26 mouse cellular contexts compared by ENCODE assay signal in genomic region chr14:78908205-78908863, GRCm38 (mm10). TPM values are rescaled to one million over a fixed set of nuclear protein-coding genes. Genes with fewer than 3 reads are reported as not detected.
DNase-seq lines count a peak whose midpoint lies in the region; ATAC-seq and TF ChIP-seq lines count a peak whose summit lies in the region.
"Had no signal": no experiment of that assay in that cellular context is flagged by ENCODE, and none has a peak within 500 bp of the region (broad histone marks: within the 10 kb centered on the region; RNA-seq: fewer than 3 reads in every experiment).

No protein-coding gene starts in this region.

- no peak for TF ChIP-seq CTCF in lung, postnatal 0 days (IDR thresholded peaks at IDR 0.05)

- H3K36me3 ChIP-seq in lung, postnatal 0 days (ENCODE audit: insufficient read depth, low read length) = no peaks in the 10 kb centered on the region
- H3K36me3 ChIP-seq in heart, embryonic 12.5 days = peaks cover 2% of the 10 kb centered on the region; the same call in 1 of the 2 replicates
- H3K36me3 ChIP-seq: embryonic facial prominence, embryonic 12.5 days; embryonic facial prominence, embryonic 15.5 days; heart, embryonic 13.5 days; hindbrain, embryonic 12.5 days; hindbrain, embryonic 15.5 days had no signal

- no peak for TF ChIP-seq EP300 in lung, postnatal 0 days (IDR thresholded peaks at IDR 0.05)

- H3K4me1 ChIP-seq in lung, postnatal 0 days (ENCODE audit: insufficient read depth, low read depth, low read length) = no peaks in the 10 kb centered on the region
- H3K4me1 ChIP-seq in heart, embryonic 12.5 days (replicated peaks) = no peaks in the 10 kb centered on the region
- H3K4me1 ChIP-seq: embryonic facial prominence, embryonic 12.5 days; embryonic facial prominence, embryonic 15.5 days; heart, embryonic 13.5 days; hindbrain, embryonic 12.5 days; hindbrain, embryonic 15.5 days had no signal

- H3K4me2 ChIP-seq in lung, postnatal 0 days (replicated peaks; ENCODE audit: low read depth, low read length) = no peak overlapping the region
- no peak overlapping the region for H3K4me2 ChIP-seq in heart, embryonic 12.5 days
- H3K4me2 ChIP-seq: embryonic facial prominence, embryonic 12.5 days; embryonic facial prominence, embryonic 15.5 days; heart, embryonic 13.5 days; hindbrain, embryonic 12.5 days; hindbrain, embryonic 15.5 days had no signal

- peak; percentile 80 for ATAC-seq in CD4-positive, CD25-positive, alpha-beta regulatory T cell, adult 4 months
- ATAC-seq in activated CD4-positive, CD25-positive, alpha-beta regulatory T cell, adult 4 months = peak; percentile 78
- 0 out of 2 replicates have a peak, but pooled peaks have one; percentile 33 for ATAC-seq in megakaryocyte, adult 5-6 weeks (ENCODE audit: poor library complexity, severe bottlenecking)
- no peak for ATAC-seq in lung, postnatal 0 days
- ATAC-seq in heart, embryonic 12.5 days (ENCODE audit: insufficient number of reproducible peaks, low FRiP score) = no peak
- ATAC-seq: forebrain, embryonic 14.5 days; intestine, embryonic 16.5 days had no signal

- WGBS in lung, postnatal 0 days = 86% methylated on average over 10 of the region's 10 CpGs
- 86% methylated on average over 10 of the region's 10 CpGs for WGBS in heart, embryonic 12.5 days

- no peak overlapping the region for H3K27ac ChIP-seq in lung, postnatal 0 days (ENCODE audit: low read length)
- no peak overlapping the region for H3K27ac ChIP-seq in heart, embryonic 12.5 days (ENCODE audit: poor library complexity, severe bottlenecking)
- H3K27ac ChIP-seq: embryonic facial prominence, embryonic 12.5 days; embryonic facial prominence, embryonic 15.5 days; heart, embryonic 13.5 days; hindbrain, embryonic 12.5 days; hindbrain, embryonic 15.5 days had no signal

- no peaks in the 10 kb centered on the region for H3K9me3 ChIP-seq in lung, postnatal 0 days (ENCODE audit: low read length)
- no peaks in the 10 kb centered on the region for H3K9me3 ChIP-seq in heart, embryonic 12.5 days (replicated peaks)
- H3K9me3 ChIP-seq: embryonic facial prominence, embryonic 12.5 days; embryonic facial prominence, embryonic 15.5 days; G1E; heart, embryonic 13.5 days; hindbrain, embryonic 12.5 days; hindbrain, embryonic 15.5 days had no signal

- no peak overlapping the region for H3K4me3 ChIP-seq in lung, postnatal 0 days (ENCODE audit: low read depth, low read length)
- H3K4me3 ChIP-seq in heart, embryonic 12.5 days = no peak overlapping the region
- H3K4me3 ChIP-seq: embryonic facial prominence, embryonic 12.5 days; embryonic facial prominence, embryonic 15.5 days; heart, embryonic 13.5 days; hindbrain, embryonic 12.5 days; hindbrain, embryonic 15.5 days had no signal

- H3K27me3 ChIP-seq in lung, postnatal 0 days (replicated peaks; ENCODE audit: insufficient read depth, low read length) = no peaks in the 10 kb centered on the region
- H3K27me3 ChIP-seq in heart, embryonic 12.5 days (replicated peaks) = no peaks in the 10 kb centered on the region
- H3K27me3 ChIP-seq: CH12.LX; embryonic facial prominence, embryonic 12.5 days; embryonic facial prominence, embryonic 15.5 days; heart, embryonic 13.5 days; hindbrain, embryonic 12.5 days; hindbrain, embryonic 15.5 days had no signal

- peak; percentile 50 for DNase-seq in CD4-positive helper T cell, adult 2 months (ENCODE audit: low read depth, low spot score)
- DNase-seq in lung, postnatal 0 days (ENCODE audit: low spot score) = no peak
- DNase-seq in left cerebral cortex, postnatal 25 days (ENCODE audit: low spot score in 2 of 2) = no peak
- DNase-seq: adrenal gland, postnatal 10 days; adrenal gland, postnatal 36 days; B cell, adult 2 months; cerebellum, adult 18-20 months; cerebellum, adult 9-11 months; cerebellum, postnatal 25 days; gastrocnemius, postnatal 25 days; heart, adult 18-20 months; heart, postnatal 14 days; heart, postnatal 4 days had no signal

- intact Hi-C loops in left cerebral cortex, postnatal 25 days (cut with DNase I) = no loop called here

- H3K9ac ChIP-seq in lung, postnatal 0 days (replicated peaks; ENCODE audit: low read depth) = no peak overlapping the region
- no peak overlapping the region for H3K9ac ChIP-seq in heart, embryonic 12.5 days
- H3K9ac ChIP-seq: embryonic facial prominence, embryonic 12.5 days; embryonic facial prominence, embryonic 15.5 days; heart, embryonic 13.5 days; hindbrain, embryonic 12.5 days; hindbrain, embryonic 15.5 days had no signal

RNA-seq across cellular contexts. Expression of gene Vwa8, which starts 59.5 kb away (rescaled TPM):
- polyA plus RNA-seq in CD4-positive, CD25-positive, alpha-beta regulatory T cell, adult 4 months (2017; shearing (Covaris generic)) = 1 to 10 TPM; 6.0 to 6.2 TPM
- 1 to 10 TPM; 7.2 to 8.4 TPM for polyA plus RNA-seq in activated CD4-positive, CD25-positive, alpha-beta regulatory T cell, adult 4 months (2017; shearing (Covaris generic))
- total RNA-seq in megakaryocyte, adult 5-6 weeks (2015) = 7.9 and 9.0 TPM in 2 replicates
- 7.5 and 9.4 TPM in 2 replicates for total RNA-seq in megakaryocyte, adult 5-6 weeks (2017)
- polyA plus RNA-seq in lung, postnatal 0 days (2015; fragmentation: Nextera tagmentation; extraction: Ambion mirVana) = 8.8 and 9.1 TPM in 2 replicates
- 10 to 100 TPM; 24.5 to 29.2 TPM for total RNA-seq in left cerebral cortex, postnatal 25 days (2021)
- 19.8 and 22.7 TPM in 2 replicates for polyA plus RNA-seq in heart, embryonic 12.5 days (2016; fragmentation: Nextera tagmentation; extraction: Ambion mirVana)

Comparison
In these comparisons a context has a peak if more than half of its experiments do, and no peak if none do; other contexts are left out.
1. ATAC-seq: peak in CD4-positive, CD25-positive, alpha-beta regulatory T cell, adult 4 months (single experiment), activated CD4-positive, CD25-positive, alpha-beta regulatory T cell, adult 4 months (single experiment) and megakaryocyte, adult 5-6 weeks (single experiment); none in lung, postnatal 0 days (single experiment) and heart, embryonic 12.5 days (single experiment).